Mouse (Mus musculus) T-cell, adult 66 days (primary cell): ENCODE results near the gene Ttc21a. TPM values are rescaled to one million over a fixed set of nuclear protein-coding genes. Genes with fewer than 3 reads are reported as not detected.

Experiments used
- total RNA-seq, 2 experiments: library from RNA; stranded (reverse); gene quantifications; 3 replicates in 1 of 2; 4 replicates in 1 of 2; pipeline ENCODE4 v1.2.4; 2023

Gene Ttc21a
- total RNA-seq, result not detected

GRCm38 (mm10) chr9:119937005-119937773 lies at the start of gene Ttc21a, which contains the start of gene Gorasp1:
Ttc21a (plus strand) TSS chr9:119937606.
Gorasp1 (minus strand) TSS chr9:119937565.

GRCm38 (mm10) chr9:119894339-119895009 lies 42.9 kb upstream of the Ttc21a start, which contains the start of gene Wdr48:
Wdr48 (plus strand) TSS chr9:119894878.

GRCm38 (mm10) chr9:119984536-119985011 lies 47.2 kb downstream of the Ttc21a start, which contains the start of gene Csrnp1:
Csrnp1 (minus strand) TSS chr9:119984658.

Other genes with a start within 250 kb of the Ttc21a start
- not detected for gene Scn10a, start 218.3 kb upstream of the Ttc21a start, total RNA-seq
- not detected for gene Scn11a, start 112.2 kb upstream of the Ttc21a start, total RNA-seq
- 10 to 100 TPM; 62.6 to 69.9 TPM for gene Wdr48, start 42.7 kb upstream of the Ttc21a start, total RNA-seq
- 1 to 10 TPM; 2.4 to 7.0 TPM for gene Gorasp1, start within 50 bp of the Ttc21a start, total RNA-seq
- gene Csrnp1, start 47.1 kb downstream of the Ttc21a start, total RNA-seq, result 100 to 1,000 TPM; 117 to 127 TPM
- not detected for gene Xirp1, start 86.0 kb downstream of the Ttc21a start, total RNA-seq
- gene Cx3cr1, start 132.3 kb downstream of the Ttc21a start, total RNA-seq, result 1 to 10 TPM; 1.4 to 1.5 TPM
- gene Ccr8, start 154.5 kb downstream of the Ttc21a start, total RNA-seq, result 1 to 10 TPM; 1.7 to 3.8 TPM
- gene Slc25a38, start 172.8 kb downstream of the Ttc21a start, total RNA-seq, result 10 to 100 TPM; 23.5 to 28.7 TPM
- 1,000 to 10,000 TPM; 3,064 to 3,199 TPM for gene Rpsa, start 190.1 kb downstream of the Ttc21a start, total RNA-seq
- gene Mobp, start 212.1 kb downstream of the Ttc21a start, total RNA-seq, result not detected